Mouse (Mus musculus): ENCODE results near the gene Pip5k1b. TPM values are rescaled to one million over a fixed set of nuclear protein-coding genes. Genes with fewer than 3 reads are reported as not detected.

The Pip5k1b gene
- polyA plus RNA-seq, 1 experiment from 2014 or later: 2.4 TPM

- Histone ChIP-seq H3K9me3 (replicated peaks) (no peaks in the 10 kb centered on the region), H3K4me1 (peaks cover 20% of the 10 kb centered on the region), H3K4me3 (no peak overlapping the region), H3K27me3 (ENCODE audit: low read depth, poor library complexity, severe bottlenecking) (no peaks in the 10 kb centered on the region), H3K27ac (replicated peaks) (no peak overlapping the region), H3K36me3 (no peaks in the 10 kb centered on the region)
- DNase-seq (ENCODE audit: low spot score): no peak
- WGBS: 81% methylated on average over 2 of the region's 2 CpGs
Observed at GRCm38 (mm10) chr19:24327921-24328320, 227.8 kb downstream of the Pip5k1b start.

GRCm38 (mm10) chr19:24326969-24327368, 228.7 kb downstream of the Pip5k1b start:
- H3K9me3 ChIP-seq (replicated peaks): no peaks in the 10 kb centered on the region
- no peak overlapping the region for H3K4me3 ChIP-seq
- H3K4me1 ChIP-seq: peaks cover 20% of the 10 kb centered on the region
- DNase-seq (ENCODE audit: low spot score): no peak
- no peaks in the 10 kb centered on the region for H3K36me3 ChIP-seq
- no peak overlapping the region for H3K27ac ChIP-seq (replicated peaks)
- WGBS: 71% methylated on average over 1 of the region's 1 CpGs
- no peaks in the 10 kb centered on the region for H3K27me3 ChIP-seq (ENCODE audit: low read depth, poor library complexity, severe bottlenecking)

GRCm38 (mm10) chr19:24325692-24326091, 230.0 kb downstream of the Pip5k1b start:
- DNase-seq (ENCODE audit: low spot score): no peak
- no peaks in the 10 kb centered on the region for H3K27me3 ChIP-seq (ENCODE audit: low read depth, poor library complexity, severe bottlenecking)

GRCm38 (mm10) chr19:24323841-24324613, 231.6 kb downstream of the Pip5k1b start:
- no peaks in the 10 kb centered on the region for H3K9me3 ChIP-seq (replicated peaks)
- H3K27me3 ChIP-seq (ENCODE audit: low read depth, poor library complexity, severe bottlenecking): no peaks in the 10 kb centered on the region
- peak overlapping the region; percentile 63; the same call in 1 of the 2 replicates for H3K27ac ChIP-seq (replicated peaks)
- H3K4me3 ChIP-seq: no peak overlapping the region
- no peak for DNase-seq (ENCODE audit: low spot score)
- H3K4me1 ChIP-seq: peaks cover 20% of the 10 kb centered on the region
- 47% methylated on average over 10 of the region's 10 CpGs for WGBS
- no peaks in the 10 kb centered on the region for H3K36me3 ChIP-seq

More at GRCm38 (mm10) chr19:24325692-24326091, 230.0 kb downstream of the Pip5k1b start:
- Histone ChIP-seq H3K4me1 (peaks cover 20% of the 10 kb centered on the region), H3K9me3 (replicated peaks) (no peaks in the 10 kb centered on the region), H3K36me3 (no peaks in the 10 kb centered on the region), H3K4me3 (no peak overlapping the region), H3K27ac (replicated peaks) (no peak overlapping the region)
- 86% methylated on average over 6 of the region's 6 CpGs for WGBS

- no peaks in the 10 kb centered on the region for H3K9me3 ChIP-seq (replicated peaks)
- H3K36me3 ChIP-seq: no peaks in the 10 kb centered on the region
- WGBS: 94% methylated on average over 8 of the region's 8 CpGs
- peaks cover 26% of the 10 kb centered on the region for H3K4me1 ChIP-seq
- no peak overlapping the region for H3K27ac ChIP-seq (replicated peaks)
- DNase-seq (ENCODE audit: low spot score): no peak
- H3K4me3 ChIP-seq: no peak overlapping the region
- H3K27me3 ChIP-seq (ENCODE audit: low read depth, poor library complexity, severe bottlenecking): no peaks in the 10 kb centered on the region
Observed at GRCm38 (mm10) chr19:24321900-24322311, 233.8 kb downstream of the Pip5k1b start.

GRCm38 (mm10) chr19:24321211-24321899, 234.3 kb downstream of the Pip5k1b start:
- 95% methylated on average over 6 of the region's 6 CpGs for WGBS
- H3K36me3 ChIP-seq: no peaks in the 10 kb centered on the region
- no peak for DNase-seq (ENCODE audit: low spot score)
- no peak overlapping the region for H3K4me3 ChIP-seq
- no peaks in the 10 kb centered on the region for H3K9me3 ChIP-seq (replicated peaks)
- no peaks in the 10 kb centered on the region for H3K27me3 ChIP-seq (ENCODE audit: low read depth, poor library complexity, severe bottlenecking)
- H3K4me1 ChIP-seq: peaks cover 31% of the 10 kb centered on the region
- H3K27ac ChIP-seq (replicated peaks): no peak overlapping the region

- peaks cover 28% of the 10 kb centered on the region for H3K4me1 ChIP-seq
- WGBS: 89% methylated on average over 10 of the region's 10 CpGs
- no peaks in the 10 kb centered on the region for H3K27me3 ChIP-seq (ENCODE audit: low read depth, poor library complexity, severe bottlenecking)
- H3K9me3 ChIP-seq (replicated peaks): no peaks in the 10 kb centered on the region
- no peak for DNase-seq (ENCODE audit: low spot score)
- H3K27ac ChIP-seq (replicated peaks): no peak overlapping the region
- H3K4me3 ChIP-seq: no peak overlapping the region
- no peaks in the 10 kb centered on the region for H3K36me3 ChIP-seq
Observed at GRCm38 (mm10) chr19:24318172-24318571, 237.5 kb downstream of the Pip5k1b start.

DNA sequence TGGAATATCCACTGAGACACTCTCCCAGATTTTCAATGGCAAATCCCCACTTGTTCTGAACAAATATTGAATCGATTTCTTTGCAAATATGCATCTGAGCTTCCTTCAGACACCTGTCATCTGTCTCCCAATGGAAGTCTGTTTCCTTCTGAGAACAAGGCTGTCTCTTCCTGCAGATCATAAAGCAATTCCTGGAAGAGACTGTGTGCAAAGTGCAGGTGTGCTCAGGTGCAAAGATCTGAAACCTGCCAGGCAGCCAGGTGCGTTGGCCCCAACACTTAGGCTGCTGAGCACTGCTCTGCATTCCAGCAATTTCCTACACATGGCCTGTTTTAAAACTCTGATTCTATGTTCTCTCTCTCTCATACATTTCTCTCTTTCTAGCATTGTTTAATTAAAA, 237.9 kb downstream of the Pip5k1b start:
- Histone ChIP-seq H3K36me3 (no peaks in the 10 kb centered on the region), H3K9me3 (replicated peaks) (no peaks in the 10 kb centered on the region), H3K4me1 (peaks cover 30% of the 10 kb centered on the region), H3K27ac (replicated peaks) (no peak overlapping the region), H3K27me3 (ENCODE audit: low read depth, poor library complexity, severe bottlenecking) (no peaks in the 10 kb centered on the region), H3K4me3 (no peak overlapping the region)
- DNase-seq (ENCODE audit: low spot score): no peak
- WGBS: 85% methylated on average over 2 of the region's 2 CpGs

DNA sequence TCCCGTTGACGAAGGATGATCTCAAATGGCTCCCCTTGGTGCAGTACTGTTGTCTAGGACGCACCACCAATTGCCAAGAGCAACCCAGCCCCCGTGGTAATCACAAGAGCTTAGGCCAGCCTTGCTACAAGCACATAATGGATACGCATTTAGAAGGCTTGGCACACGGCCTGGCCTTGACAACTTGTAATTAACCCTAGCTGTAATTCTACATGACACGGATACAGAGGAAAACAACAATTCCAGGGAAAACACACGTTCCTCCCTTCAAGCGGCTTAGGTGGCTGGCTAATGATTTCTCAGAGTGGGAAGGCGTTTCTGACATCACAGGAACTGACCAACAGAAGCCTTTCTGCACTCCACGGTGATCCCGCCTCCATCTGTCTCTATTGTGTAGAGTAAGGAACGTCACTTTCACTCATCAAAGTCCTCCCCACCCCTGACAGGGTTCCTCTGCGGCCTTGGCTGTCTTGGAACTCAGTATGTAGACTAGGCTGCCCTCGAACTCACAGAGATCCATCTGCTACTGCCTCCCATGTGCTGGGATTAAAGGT, 238.6 kb downstream of the Pip5k1b start:
- 73% methylated on average over 15 of the region's 15 CpGs for WGBS
- no peaks in the 10 kb centered on the region for H3K27me3 ChIP-seq (ENCODE audit: low read depth, poor library complexity, severe bottlenecking)
- H3K4me1 ChIP-seq: peaks cover 31% of the 10 kb centered on the region
- DNase-seq (ENCODE audit: low spot score): no peak
- H3K36me3 ChIP-seq: no peaks in the 10 kb centered on the region
- H3K9me3 ChIP-seq (replicated peaks): no peaks in the 10 kb centered on the region
- no peak overlapping the region for H3K4me3 ChIP-seq
- H3K27ac ChIP-seq (replicated peaks): no peak overlapping the region

- Histone ChIP-seq H3K27ac (replicated peaks) (no peak overlapping the region), H3K4me1 (peaks cover 31% of the 10 kb centered on the region), H3K9me3 (replicated peaks) (no peaks in the 10 kb centered on the region), H3K4me3 (no peak overlapping the region), H3K27me3 (ENCODE audit: low read depth, poor library complexity, severe bottlenecking) (no peaks in the 10 kb centered on the region), H3K36me3 (no peaks in the 10 kb centered on the region)
- DNase-seq (ENCODE audit: low spot score): no peak
- 76% methylated on average over 9 of the region's 9 CpGs for WGBS
Observed at GRCm38 (mm10) chr19:24316060-24316725, 239.5 kb downstream of the Pip5k1b start.

DNA sequence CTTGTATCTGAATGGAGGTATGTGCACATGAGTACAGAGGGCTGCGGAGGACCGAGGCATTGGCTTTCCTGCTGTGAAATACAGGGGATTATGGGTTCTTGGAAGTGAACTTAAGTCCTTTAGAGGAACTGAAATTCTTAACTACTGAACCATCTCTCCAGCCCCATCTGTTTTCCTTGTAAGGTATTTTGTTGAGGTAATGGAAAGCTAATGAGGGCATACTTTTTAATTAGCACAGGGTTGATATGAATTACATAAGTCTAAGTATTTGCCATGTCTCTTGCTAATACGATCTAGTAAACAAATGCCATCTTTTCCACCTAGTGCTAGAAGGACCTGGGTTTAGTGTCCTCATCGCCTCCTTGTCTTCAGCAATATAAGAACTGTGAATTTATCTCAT, 240.4 kb downstream of the Pip5k1b start:
- 94% methylated on average over 4 of the region's 4 CpGs for whole genome bisulfite sequencing
- H3K4me3 ChIP-seq: no peak overlapping the region
- no peaks in the 10 kb centered on the region for H3K27me3 ChIP-seq (ENCODE audit: low read depth, poor library complexity, severe bottlenecking)
- H3K27ac ChIP-seq (replicated peaks): no peak overlapping the region
- H3K4me1 ChIP-seq: peaks cover 31% of the 10 kb centered on the region
- H3K9me3 ChIP-seq (replicated peaks): no peaks in the 10 kb centered on the region
- no peak for DNase-seq (ENCODE audit: low spot score)
- H3K36me3 ChIP-seq: no peaks in the 10 kb centered on the region

DNA sequence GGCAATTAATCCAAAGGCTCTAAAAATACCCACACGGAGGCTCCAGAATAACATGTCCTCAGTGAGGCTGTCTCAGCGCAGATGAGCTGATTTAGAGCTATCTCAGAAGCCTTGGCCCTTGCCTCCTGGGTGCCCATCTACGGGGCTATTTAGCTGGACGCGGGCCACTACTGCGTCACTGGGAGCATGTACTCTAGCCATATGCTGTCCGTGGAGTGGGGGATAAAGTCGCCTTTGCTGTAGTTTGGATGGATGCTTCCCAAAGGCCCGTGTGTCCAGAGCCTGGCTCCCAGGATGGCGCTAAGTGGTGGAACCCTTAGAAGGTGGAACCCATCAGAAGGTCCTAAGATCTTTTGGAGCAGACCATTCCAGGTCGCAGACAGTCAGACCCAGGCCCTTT, 241.0 kb downstream of the Pip5k1b start:
- no peaks in the 10 kb centered on the region for H3K9me3 ChIP-seq (replicated peaks)
- no peak overlapping the region for H3K4me3 ChIP-seq
- H3K27ac ChIP-seq (replicated peaks): no peak overlapping the region
- no peaks in the 10 kb centered on the region for H3K27me3 ChIP-seq (ENCODE audit: low read depth, poor library complexity, severe bottlenecking)
- DNase-seq (ENCODE audit: low spot score): no peak
- peaks cover 31% of the 10 kb centered on the region for H3K4me1 ChIP-seq
- WGBS: 94% methylated on average over 11 of the region's 11 CpGs
- H3K36me3 ChIP-seq: no peaks in the 10 kb centered on the region
